Mouse (Mus musculus) adrenal gland, adult 2 months (tissue): ENCODE results near the gene Olfr38. TPM values are rescaled to one million over a fixed set of nuclear protein-coding genes. Genes with fewer than 3 reads are reported as not detected.

ENCODE experiments used
- DNase-seq: peaks from one replicate; pipeline ENCODE4 v3.0.0; 2021
- long read RNA-seq: library from polyadenylated mRNA; stranded (forward); transcript quantifications from one replicate; pipeline ENCODE4 v2.0.0, GENCODE M21; 2021
- polyA plus RNA-seq: library from polyadenylated mRNA; depleted of rRNA; stranded (reverse); fragments of >200 nt; gene quantifications from 2 replicates; pipeline ENCODE4 v1.2.3, GENCODE M21; 2012; rRNA removed
- total RNA-seq, 2 experiments: library from RNA; stranded (reverse); gene quantifications; 2 replicates each; pipeline ENCODE4 v1.2.3; 2021

Gene Olfr38
- total RNA-seq (not detected), polyA plus RNA-seq (not detected in 2 replicates)
- long read RNA-seq: 0 reads

DNA sequence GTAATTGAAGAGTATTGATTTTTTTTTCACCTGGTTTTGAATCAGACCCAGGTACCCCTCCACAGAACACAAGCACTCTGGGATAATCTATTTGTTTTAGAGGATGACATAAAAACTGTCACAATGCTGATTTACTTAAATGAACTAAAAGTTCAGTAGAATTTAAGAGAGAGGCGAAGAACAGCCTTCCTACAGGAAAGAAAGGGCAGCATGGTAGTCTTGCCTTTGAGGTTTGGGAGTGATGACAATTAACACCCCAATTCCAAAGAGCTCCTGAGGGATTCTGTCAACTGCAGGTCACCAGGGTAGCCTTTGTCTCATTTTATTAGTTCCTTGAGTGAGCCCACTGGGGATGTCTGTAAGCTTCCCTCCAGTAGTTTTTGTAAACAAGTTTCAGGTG, at the start of gene Olfr38:
Gene Olfr38 (plus strand): TSS at position 301 of the 400 bp plus-strand sequence.
- no peak for DNase-seq

DNA sequence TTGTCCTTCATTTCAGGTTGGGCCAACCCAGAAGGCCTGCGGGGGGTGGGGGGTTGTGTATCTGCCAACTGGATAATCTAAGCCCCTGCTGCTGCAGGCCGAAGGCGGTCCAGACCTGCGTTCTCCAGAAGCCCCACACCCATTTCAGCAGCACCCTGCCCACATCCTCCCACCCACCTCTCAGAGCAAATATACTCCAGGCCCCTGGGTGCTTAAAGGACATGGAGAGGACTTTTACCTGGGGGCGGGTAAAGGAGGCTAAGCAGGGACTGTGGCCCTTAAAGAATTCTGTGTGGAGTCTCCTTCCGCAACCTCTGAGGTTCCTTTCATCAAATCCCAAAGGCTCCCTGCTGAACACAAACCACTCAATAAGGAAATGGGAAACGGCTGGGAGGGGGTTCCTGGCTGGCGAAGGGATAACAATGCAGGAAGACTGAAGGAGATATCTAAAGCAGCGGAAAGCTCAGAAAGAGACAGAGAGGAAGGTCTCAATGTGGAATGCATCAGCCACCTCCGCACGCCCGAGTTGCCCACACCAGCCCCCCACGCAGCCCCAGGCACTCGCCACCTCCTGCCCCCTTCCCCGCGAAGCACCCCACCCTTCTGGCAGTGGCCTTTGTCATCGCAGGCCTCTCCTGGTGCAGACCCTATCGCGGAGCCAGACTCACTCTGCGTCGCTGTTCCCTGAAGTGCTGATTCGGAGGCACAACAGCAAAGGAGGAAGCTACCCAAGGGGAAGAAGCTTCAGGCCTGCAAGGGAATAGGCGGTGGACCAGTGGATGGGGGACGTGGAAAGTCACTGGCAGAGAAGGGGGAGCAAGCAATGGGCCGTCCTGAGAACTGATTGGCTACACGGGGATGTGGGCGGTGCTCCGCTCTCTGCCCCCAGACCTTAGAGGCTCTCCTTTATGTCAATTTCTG, 46.7 kb upstream of the Olfr38 start, which contains the start of gene Tcaf1:
Gene Tcaf1 (minus strand): TSS at position 798 of the 921 bp plus-strand sequence.
- DNase-seq: peak; percentile 90

DNA sequence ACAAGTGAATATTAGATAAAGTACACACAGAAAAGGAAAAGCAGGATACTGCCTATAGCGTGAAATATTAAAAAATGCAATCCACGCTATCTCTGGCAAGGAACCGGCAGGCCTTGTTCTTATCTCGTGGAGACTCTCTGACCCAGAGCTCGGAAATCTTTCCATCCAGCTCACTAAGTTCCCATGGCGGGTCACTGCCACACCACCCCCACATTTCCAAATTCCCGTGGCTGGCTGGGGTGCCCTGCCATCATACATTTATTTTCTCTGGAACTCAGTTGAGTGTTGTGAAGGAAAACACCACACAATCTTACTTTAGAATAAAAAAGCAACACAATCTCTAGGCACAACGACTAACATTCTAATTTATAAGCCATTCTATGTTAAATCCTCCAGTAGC, 41.5 kb upstream of the Olfr38 start:
- no peak for DNase-seq

DNA sequence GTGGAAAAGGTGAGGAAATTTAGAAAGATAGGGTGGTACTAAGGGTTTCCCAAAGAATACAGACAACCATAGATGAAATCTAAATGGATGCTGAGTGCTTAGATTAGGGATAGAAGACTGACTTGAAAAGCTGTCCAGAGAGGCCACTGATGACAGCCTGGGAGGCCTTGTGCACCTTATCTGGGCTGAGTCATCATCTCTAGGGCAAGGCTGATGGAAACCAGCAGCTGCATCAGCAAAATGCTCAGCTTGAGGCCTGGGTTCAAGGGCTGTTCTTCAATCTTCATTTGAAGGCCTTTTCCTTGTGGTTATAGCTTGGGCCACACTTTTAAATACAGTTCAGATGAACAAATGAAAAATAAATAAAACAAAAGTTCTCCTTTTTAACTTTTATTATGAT, 38.2 kb upstream of the Olfr38 start:
- DNase-seq: peak; percentile 82

DNA sequence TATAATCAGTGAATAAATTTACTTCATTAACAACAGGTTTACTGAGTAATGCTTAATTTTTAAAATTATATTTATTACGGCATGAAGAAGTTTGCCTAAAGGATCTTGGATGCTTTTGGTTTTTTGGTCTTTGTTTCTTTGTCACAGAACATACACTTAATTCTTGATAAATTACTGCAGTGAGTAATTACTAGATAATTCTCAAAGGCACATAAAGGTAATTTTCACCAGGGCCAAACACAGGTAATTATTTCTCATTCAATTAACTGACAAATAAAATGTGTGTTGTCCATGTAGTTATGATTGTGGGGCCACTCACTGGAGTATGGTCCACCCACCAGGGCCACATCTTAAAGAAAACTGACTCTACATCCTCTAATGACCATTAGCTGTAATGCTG, 17.1 kb upstream of the Olfr38 start, which contains the start of gene Olfr453:
Gene Olfr453 (plus strand): TSS at position 301 of the 400 bp plus-strand sequence.
- DNase-seq: no peak

DNA sequence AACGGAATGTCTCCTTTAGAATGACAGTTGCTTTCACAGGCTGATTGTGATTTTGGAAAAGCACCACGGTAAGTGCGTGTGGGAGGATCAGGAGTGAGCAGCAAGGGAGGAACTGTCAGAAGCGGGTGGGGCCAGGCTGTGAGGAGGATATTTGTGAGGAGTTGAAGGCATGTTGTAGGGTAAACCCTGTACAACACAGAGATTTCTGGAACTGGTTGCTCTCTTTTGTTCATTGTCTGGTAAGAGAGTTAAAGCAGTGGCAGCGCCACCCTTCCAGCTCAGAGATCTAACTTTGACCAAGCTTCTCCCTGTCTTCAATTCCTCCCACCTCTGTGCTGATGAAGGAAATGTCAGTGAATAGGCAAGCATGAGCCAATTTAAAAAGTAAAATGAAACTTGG, 13.9 kb upstream of the Olfr38 start:
- no peak for DNase-seq

DNA sequence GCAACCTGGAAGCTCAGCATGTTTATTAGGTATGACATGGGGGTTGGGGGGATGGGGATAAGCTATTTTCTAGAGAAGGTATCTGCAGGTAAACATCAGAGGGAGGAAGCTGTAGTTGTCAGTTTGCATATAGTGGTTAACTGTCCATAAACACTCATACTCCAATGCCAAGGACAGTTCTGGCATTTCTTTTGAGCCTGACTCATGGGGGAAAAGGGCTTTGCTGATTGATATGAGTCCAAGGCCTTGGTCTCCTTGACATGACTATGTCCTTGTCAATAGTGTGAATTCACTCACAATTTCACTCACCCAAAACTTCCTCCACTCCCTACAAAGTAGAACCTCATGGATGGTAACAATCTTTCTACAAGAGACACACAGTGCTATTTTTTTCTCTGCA, 8.4 kb upstream of the Olfr38 start:
- DNase-seq: peak; percentile 66

DNA sequence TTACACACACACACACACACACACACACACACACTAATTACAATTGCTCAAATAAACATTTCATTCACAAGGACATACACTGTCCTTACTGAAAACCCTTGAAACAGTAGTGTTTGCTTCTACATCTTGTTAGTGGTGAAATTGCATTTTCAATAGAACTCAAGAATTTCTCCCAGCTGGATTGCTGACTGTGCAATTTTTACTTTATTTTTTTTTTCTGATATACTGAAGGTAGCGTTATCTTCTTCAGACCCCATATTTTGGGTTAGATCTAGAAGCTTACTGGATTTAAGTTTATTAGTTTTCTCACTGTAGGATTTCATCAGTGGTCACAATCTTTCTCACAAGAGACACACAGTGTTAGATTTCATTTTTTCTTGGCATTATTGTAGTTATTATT, 20.9 kb downstream of the Olfr38 start:
- no peak for DNase-seq

DNA sequence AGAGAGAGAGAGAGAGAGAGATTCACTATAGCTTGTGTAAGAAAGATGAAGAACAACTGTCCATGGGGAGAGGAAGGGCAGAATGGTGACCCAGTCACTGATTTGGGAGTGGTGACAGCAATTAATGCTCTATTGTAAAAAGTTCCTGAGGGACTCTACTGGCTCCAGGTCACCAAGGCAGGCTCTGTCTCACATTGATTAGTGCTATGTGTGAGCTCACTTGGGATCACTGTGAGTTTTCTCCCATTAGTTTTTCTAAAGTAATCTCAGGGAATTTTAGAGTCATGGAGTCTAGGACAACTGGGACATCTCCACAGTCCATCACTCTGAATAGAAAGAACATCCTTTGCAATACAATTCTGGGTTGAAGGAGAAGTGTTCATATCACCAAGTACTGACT, 28.6 kb downstream of the Olfr38 start, which contains the start of gene Olfr452:
Gene Olfr452 (plus strand): TSS at position 301 of the 400 bp plus-strand sequence.
- DNase-seq: no peak

DNA sequence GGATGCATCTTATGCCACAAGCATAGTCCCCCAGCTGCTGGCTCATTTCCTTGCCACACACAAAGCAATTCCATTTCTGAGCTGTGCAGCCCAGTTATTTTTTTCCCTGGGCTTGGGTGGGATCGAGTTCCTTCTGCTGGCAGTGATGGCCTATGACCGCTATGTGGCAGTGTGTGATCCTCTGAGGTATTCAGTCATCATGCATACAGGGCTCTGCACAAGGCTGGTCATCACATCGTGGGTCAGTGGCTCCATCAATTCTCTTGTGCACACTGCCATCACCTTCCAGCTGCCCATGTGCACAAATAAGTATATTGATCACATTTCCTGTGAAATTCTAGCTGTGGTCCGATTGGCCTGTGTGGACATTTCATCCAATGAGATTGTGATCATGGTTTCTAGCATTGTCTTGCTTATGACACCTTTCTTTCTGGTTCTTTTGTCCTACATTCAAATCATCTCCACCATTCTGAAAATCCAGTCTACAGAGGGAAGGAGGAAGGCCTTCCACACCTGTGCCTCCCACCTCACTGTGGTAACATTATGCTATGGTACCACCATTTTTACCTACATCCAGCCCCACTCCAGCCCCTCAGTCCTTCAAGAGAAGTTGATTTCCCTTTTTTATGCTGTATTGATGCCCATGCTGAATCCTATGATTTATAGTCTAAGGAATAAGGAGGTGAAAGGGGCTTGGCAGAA, 34.2 kb downstream of the Olfr38 start:
- DNase-seq: no peak

DNA sequence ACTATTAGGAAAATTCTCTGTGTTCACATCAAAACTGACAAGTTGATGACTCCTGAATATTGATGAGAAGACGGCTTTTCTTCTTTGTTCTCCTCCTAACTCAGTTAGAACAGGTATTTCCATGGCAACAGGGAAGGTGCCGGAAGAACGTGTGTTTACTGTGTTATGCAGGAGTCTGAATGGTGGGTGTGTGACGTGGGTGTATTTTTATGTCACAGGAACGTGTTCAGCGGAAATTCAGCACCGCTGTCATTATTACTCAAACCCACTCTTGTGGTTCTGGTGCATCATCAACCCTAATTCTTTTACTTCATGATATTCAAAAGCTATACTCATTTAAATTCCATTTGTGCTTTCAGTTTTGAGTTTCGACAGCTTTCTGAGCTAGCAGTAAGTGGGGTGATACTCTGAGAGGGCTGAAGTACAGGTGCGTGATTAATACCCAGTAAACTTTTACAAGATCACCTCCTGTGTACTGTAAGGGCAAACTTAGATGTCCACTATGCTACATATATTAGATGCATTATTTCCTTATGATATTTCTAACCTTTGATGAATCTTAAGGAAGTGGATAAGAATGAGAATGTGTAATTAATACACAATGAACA, 34.8 kb downstream of the Olfr38 start:
- no peak for DNase-seq

DNA sequence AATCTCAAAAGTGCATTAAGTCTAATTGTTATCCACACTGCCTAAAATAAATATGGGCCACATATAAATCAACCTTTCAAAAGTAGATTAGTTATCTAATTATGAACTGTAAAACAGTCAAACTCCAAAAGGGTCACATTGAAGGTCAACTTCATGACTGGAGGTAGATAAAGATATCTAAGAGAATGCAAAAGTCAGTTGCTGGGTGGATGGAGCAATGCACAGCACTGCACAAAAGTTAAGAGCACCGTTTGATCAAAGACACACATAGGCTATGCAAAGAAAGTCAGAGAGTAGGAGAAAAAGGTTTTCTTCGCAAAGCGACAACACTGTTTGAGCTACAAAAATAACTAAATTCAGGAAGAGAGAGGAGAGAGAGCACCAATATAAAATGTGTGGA, 38.8 kb downstream of the Olfr38 start:
- no peak for DNase-seq

DNA sequence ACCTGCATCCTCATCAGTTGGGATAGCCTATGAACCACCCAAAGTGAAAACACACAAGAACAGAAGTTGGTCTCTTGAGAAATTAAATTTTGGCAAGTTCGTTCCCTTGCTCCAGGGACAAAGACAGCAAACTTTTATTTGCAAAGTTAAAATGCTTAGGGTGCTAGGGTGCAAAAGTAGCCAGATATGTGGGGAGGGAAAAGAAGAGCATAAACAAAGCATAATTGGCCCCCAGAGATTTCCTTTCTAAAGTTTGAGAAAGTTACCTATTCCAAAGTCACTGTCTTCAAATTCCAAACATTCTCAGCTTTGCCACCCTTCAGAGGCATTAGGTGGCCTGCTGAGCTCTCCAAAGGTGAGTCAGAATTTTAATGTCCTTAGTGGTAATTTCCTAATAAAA, 55.4 kb downstream of the Olfr38 start, which contains the start of gene Olfr450:
Gene Olfr450 (plus strand): TSS at position 301 of the 400 bp plus-strand sequence.
- DNase-seq: no peak

Other genes starting within 250 kb of the Olfr38 start
- not detected for gene Olfr455, start 208.8 kb upstream of the Olfr38 start, total RNA-seq
- gene Olfr455, start 208.8 kb upstream of the Olfr38 start, polyA plus RNA-seq: not detected in 2 replicates
- gene Tcaf3, start 158.7 kb upstream of the Olfr38 start, total RNA-seq: not detected
- gene Tcaf3, start 158.7 kb upstream of the Olfr38 start, polyA plus RNA-seq: not detected in 2 replicates
- 10 to 100 TPM; 10.6 to 14.6 TPM for gene Tcaf2, start 111.2 kb upstream of the Olfr38 start, total RNA-seq
- 1.4 and 3.4 TPM in 2 replicates for gene Tcaf2, start 111.2 kb upstream of the Olfr38 start, polyA plus RNA-seq
- gene Tcaf1, start 46.3 kb upstream of the Olfr38 start, total RNA-seq: 10 to 100 TPM; 83.0 to 87.0 TPM
- 19.6 and 21.8 TPM in 2 replicates for gene Tcaf1, start 46.3 kb upstream of the Olfr38 start, polyA plus RNA-seq
- not detected for gene Olfr453, start 17.0 kb upstream of the Olfr38 start, total RNA-seq
- gene Olfr453, start 17.0 kb upstream of the Olfr38 start, polyA plus RNA-seq: not detected in 2 replicates
- not detected for gene Olfr452, start 28.7 kb downstream of the Olfr38 start, total RNA-seq
- gene Olfr452, start 28.7 kb downstream of the Olfr38 start, polyA plus RNA-seq: not detected in 2 replicates
- not detected for gene Olfr450, start 55.5 kb downstream of the Olfr38 start, total RNA-seq
- not detected in 2 replicates for gene Olfr450, start 55.5 kb downstream of the Olfr38 start, polyA plus RNA-seq
- not detected for gene Olfr449, start 78.0 kb downstream of the Olfr38 start, total RNA-seq
- not detected in 2 replicates for gene Olfr449, start 78.0 kb downstream of the Olfr38 start, polyA plus RNA-seq
- not detected for gene Olfr448, start 134.0 kb downstream of the Olfr38 start, total RNA-seq
- not detected in 2 replicates for gene Olfr448, start 134.0 kb downstream of the Olfr38 start, polyA plus RNA-seq
- gene Olfr447, start 152.5 kb downstream of the Olfr38 start, total RNA-seq: not detected
- not detected in 2 replicates for gene Olfr447, start 152.5 kb downstream of the Olfr38 start, polyA plus RNA-seq
- gene Olfr446, start 165.0 kb downstream of the Olfr38 start, total RNA-seq: not detected
- not detected in 2 replicates for gene Olfr446, start 165.0 kb downstream of the Olfr38 start, polyA plus RNA-seq
- gene Olfr444, start 192.7 kb downstream of the Olfr38 start, total RNA-seq: not detected
- gene Olfr444, start 192.7 kb downstream of the Olfr38 start, polyA plus RNA-seq: not detected in 2 replicates